Mouse (Mus musculus) liver, adult 2 months (tissue): ENCODE measurements around the gene Gm21981.

Experiments
- CTCF ChIP-seq: fragments of 200-500 bp; IDR thresholded peaks from 2 replicates; pipeline ENCODE4 v1.5.1; 2011; ENCODE audit warnings: low read depth, low read length, control low read depth
- POLR2A ChIP-seq: fragments of 200-500 bp; IDR thresholded peaks from 2 replicates; pipeline ENCODE4 v1.6.1; 2011; ENCODE audit warnings: low read length, control low read depth; ENCODE audit not compliant: insufficient read depth; ENCODE audit errors: extremely low read depth

GRCm38 (mm10) chr17:47738066-47738878 is 44.0 kb upstream of the Gm21981 start:
- TF ChIP-seq CTCF (no peak), POLR2A (no peak)
